Mouse (Mus musculus): ENCODE results near the gene Napa.

DNA sequence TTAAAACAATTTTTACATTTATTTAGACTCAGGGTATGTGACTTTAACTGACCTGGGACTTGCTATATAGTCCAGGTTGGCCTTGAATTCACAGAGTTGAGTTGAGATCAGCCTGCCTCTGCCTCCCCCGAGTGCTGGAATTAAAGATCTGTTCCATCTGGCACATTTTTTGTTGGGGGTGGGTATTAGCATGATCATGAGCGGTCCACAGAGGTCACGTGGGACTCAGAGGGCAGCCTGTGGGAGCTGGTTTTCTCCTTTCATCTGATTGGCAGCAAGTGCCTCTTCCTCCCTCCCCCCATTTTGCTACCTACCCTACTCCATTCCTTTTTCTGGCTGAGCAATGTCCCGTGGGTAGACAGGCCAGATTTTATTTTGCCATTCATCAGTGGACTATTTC lies 17.7 kb upstream of the Napa start:
- no peak for TF ChIP-seq FLI1 (IDR thresholded peaks at IDR 0.05; ENCODE audit: low read length)
- no peak for TF ChIP-seq GATA1 (IDR thresholded peaks at IDR 0.05; ENCODE audit: borderline replicate concordance, low read length)

All from megakaryocyte, embryonic 14.5 days (primary cell).